Mouse (Mus musculus) effector memory CD4-positive, alpha-beta T cell, adult 5 months (primary cell): ENCODE data around the gene Nudt17. TPM values are rescaled to one million over a fixed set of nuclear protein-coding genes. Genes with fewer than 3 reads are reported as not detected.

Experiments
- polyA plus RNA-seq: library from polyadenylated mRNA; unstranded; fragments of 100-300 nt; shearing (Covaris generic); gene quantifications from one replicate; pipeline ENCODE4 v1.2.1, GENCODE M21; 2017

The Nudt17 gene
- polyA plus RNA-seq, result 0.51 TPM

DNA sequence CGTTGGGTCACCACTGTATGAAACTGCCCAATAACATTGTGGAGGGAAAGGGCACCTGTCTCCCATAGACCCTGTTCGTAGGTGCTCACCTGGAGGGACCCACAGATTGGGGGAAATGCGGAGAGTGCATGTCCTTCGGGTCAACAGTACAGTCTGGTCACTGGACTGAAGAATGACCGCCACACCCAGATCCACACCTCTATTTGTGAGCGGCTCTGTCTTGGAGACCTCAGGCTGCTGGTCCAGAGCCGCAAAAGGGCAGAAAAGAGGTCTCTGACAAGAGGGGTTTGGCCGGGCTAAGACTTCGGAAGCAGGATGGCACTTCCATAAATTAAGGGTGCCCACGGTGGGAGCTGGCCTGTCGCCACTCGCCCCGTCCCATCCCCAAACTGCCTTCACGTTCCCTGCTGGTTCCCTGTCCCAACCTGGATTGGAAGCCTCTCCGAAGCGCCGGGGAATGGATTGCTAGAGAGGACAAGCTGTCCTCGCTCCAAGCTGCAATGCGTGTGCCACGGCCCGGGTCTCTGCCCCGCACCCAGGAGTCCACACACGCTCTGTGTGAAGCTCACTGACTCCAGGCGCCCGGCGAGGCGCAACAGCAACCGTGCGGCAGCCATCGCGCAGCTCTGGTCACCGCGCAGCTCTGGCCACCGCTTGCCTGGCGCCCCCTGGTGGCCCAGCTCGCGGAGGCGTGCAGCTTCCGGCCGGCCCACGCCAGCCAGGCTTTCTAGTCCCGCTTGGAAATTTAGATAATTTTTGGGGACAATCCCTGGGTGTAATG is at the start of gene Nudt17:
TSS of gene Nudt17 (minus strand) at position 660 of the 781 bp plus-strand sequence.

DNA sequence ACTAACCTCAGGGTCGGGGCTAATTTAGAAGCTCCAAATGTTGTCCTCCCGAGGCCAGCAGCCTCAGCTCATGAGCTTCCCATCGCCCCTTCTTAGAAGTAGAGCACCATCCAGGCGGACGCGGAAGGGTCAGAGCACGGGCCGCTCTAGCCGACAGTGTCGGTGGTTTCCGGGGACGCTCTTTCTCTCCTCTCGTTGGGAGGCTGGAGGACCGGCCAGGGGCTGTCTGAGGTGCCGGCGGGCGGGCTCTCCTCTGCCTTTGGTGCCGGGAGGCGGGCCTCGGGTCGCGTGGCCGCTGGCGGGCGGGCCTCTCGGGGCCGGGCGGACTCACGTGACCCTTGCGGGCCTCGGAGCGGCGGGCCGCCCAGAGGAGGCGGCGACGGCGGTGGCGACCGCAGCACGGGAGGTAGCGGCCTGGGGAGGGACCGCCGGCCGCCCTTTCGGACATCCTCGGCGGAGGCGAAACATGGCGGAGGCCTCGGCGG is 19.0 kb upstream of the Nudt17 start, which contains the start of the genes Polr3c and Rnf115:
TSS of gene Polr3c (minus strand) at position 286 of the 485 bp plus-strand sequence.
TSS of gene Rnf115 (plus strand) at position 322 of the 485 bp plus-strand sequence.

DNA sequence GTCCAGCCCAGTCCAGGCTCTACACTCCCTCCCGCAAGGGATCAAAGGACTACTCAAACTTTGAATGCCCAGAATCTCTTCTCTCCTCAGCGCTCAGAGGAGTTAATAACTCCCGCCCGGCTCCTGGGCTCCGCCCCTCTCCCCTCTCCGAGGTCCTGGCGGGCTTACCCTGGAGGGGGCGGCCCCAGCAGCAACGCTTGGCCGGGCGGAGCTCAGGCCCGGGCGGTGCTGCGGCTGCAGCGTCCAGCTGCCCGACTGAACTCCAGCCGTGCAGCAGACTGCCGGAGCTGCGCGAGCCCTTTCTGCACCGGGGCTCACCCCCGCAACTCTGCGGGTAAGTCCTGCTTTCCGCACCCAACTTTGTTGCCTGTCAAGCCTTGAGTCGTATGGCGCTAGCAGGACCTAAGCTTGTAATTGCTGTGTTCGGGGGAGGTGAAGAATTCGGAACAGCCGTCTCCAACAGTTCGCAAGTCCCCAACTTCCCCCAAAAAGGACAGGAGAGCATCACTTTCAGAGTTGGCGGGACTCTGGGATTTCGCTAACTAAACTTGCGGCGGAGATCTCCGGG is 12.1 kb downstream of the Nudt17 start, which contains the start of gene Pias3:
TSS of gene Pias3 (plus strand) at position 187 of the 568 bp plus-strand sequence.

DNA sequence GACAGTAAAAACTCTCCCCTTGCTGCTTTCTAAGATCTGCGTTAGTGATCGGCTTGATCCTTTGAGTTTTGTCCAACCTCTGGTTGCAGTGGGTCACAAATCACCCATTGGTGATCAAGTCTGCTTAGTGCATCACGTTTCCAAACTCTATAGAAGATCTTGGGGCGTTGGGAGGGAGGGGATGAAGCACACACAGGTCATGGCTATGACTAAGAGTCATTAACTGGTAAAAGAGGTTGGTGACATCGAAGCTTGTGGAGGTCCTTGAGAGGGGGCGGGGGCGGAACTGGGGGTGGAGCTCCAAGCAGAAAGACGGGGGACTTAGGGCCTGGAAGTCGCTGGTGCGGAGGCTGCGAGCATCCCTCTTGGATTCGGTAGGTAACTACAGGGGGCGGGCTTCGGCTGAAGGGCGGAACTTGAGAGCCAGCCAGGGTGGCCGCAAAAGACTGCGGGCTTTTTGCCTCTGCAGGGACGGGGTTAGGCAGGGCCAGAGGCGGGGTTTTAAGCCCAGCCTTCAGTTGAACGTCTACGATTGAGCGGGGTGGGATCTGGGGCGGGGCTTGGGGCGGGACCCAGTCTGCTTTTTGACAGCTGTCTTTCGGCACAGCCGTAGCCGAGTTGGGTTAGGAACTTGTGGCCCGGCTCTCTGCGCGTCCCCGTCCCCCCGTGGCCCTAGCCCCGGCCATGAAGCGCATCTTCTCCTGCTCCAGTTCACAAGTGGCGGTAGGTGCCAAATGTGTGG is 38.5 kb downstream of the Nudt17 start, which contains the start of gene Ankrd35:
TSS of gene Ankrd35 (plus strand) at position 405 of the 742 bp plus-strand sequence.

Other genes with a start within 250 kb of the Nudt17 start
- gene Hfe2, start 183.4 kb downstream of the Nudt17 start, polyA plus RNA-seq, result not detected
- 394 TPM for gene Txnip, start 150.6 kb downstream of the Nudt17 start, polyA plus RNA-seq
- gene Gm16253, start 131.6 kb downstream of the Nudt17 start, polyA plus RNA-seq, result 0.97 TPM
- 17.6 TPM for gene Polr3gl, start 114.4 kb downstream of the Nudt17 start, polyA plus RNA-seq
- gene Ankrd34a, start 111.9 kb downstream of the Nudt17 start, polyA plus RNA-seq, result not detected
- gene Lix1l, start 107.4 kb downstream of the Nudt17 start, polyA plus RNA-seq, result not detected
- 155 TPM for gene Rbm8a, start 78.6 kb downstream of the Nudt17 start, polyA plus RNA-seq
- 26.4 TPM for gene Pex11b, start 73.2 kb downstream of the Nudt17 start, polyA plus RNA-seq
- gene Gm42957, start 73.1 kb downstream of the Nudt17 start, polyA plus RNA-seq, result not detected
- 0.21 TPM for gene Itga10, start 63.0 kb downstream of the Nudt17 start, polyA plus RNA-seq
- 2.9 TPM for gene Ankrd35, start 38.4 kb downstream of the Nudt17 start, polyA plus RNA-seq
- 16.3 TPM for gene Pias3, start 12.2 kb downstream of the Nudt17 start, polyA plus RNA-seq
- 53.7 TPM for gene Polr3c, start 19.1 kb upstream of the Nudt17 start, polyA plus RNA-seq
- gene Rnf115, start 19.1 kb upstream of the Nudt17 start, polyA plus RNA-seq, result 101 TPM
- gene Pdzk1, start 120.7 kb upstream of the Nudt17 start, polyA plus RNA-seq, result not detected
- gene Cd160, start 120.8 kb upstream of the Nudt17 start, polyA plus RNA-seq, result 11.4 TPM
- gene Gja5, start 196.1 kb upstream of the Nudt17 start, polyA plus RNA-seq, result 0.36 TPM
- gene Gpr89, start 196.8 kb upstream of the Nudt17 start, polyA plus RNA-seq, result 21.9 TPM
- 0.05 TPM for gene Gja8, start 217.5 kb upstream of the Nudt17 start, polyA plus RNA-seq